Mouse (Mus musculus) spleen, adult 2 months (tissue): ENCODE measurements around the gene Fanca. TPM values are rescaled to one million over a fixed set of nuclear protein-coding genes. Genes with fewer than 3 reads are reported as not detected.

Experiments used
- DNase-seq, 2 experiments: peaks; one replicate each; pipeline versions ENCODE4 v3.0.0 to v3.0.0-alpha.2; 2012 to 2021; ENCODE audit warnings: low spot score in 2 of 2, low read depth in 1 of 2
- H3K27ac ChIP-seq: fragments of 200-500 bp; 2 replicates; pipeline ENCODE4 v1.5.1; 2012; ENCODE audit warnings: low read length, inconsistent platforms; ENCODE audit not compliant: insufficient read depth
- H3K27me3 ChIP-seq: fragments of 200-500 bp; 2 replicates; pipeline ENCODE4 v1.6.1; 2012; ENCODE audit warnings: mild to moderate bottlenecking, moderate library complexity, low read length, inconsistent platforms; ENCODE audit not compliant: control insufficient read depth, insufficient read depth
- H3K36me3 ChIP-seq: fragments of 200-500 bp; 2 replicates; pipeline ENCODE4 v1.6.1; 2012; ENCODE audit warnings: mild to moderate bottlenecking, low read length, inconsistent platforms; ENCODE audit not compliant: control insufficient read depth, insufficient read depth
- H3K4me1 ChIP-seq: fragments of 200-500 bp; 2 replicates; pipeline ENCODE4 v1.6.1; 2011; ENCODE audit warnings: inconsistent platforms; ENCODE audit not compliant: control insufficient read depth, insufficient read depth, insufficient read length
- H3K4me3 ChIP-seq: fragments of 200-500 bp; 2 replicates; pipeline ENCODE4 v1.5.1; 2011; ENCODE audit warnings: mild to moderate bottlenecking, inconsistent platforms; ENCODE audit not compliant: insufficient read depth, insufficient read length; ENCODE audit errors: extremely low read depth
- CTCF ChIP-seq: fragments of 200-500 bp; IDR thresholded peaks from 2 replicates; pipeline ENCODE4 v1.5.1; 2011; ENCODE audit warnings: mild to moderate bottlenecking, inconsistent platforms; ENCODE audit not compliant: insufficient read depth, insufficient read length, insufficient replicate concordance; ENCODE audit errors: extremely low read depth
- POLR2A ChIP-seq: fragments of 200-500 bp; IDR thresholded peaks from 2 replicates; pipeline ENCODE4 v1.6.1; 2011; ENCODE audit warnings: low read depth, low read length, inconsistent platforms
- WGBS: fragments of 180-500 bp; shearing (Covaris S2); methylation state at CpG from one replicate; pipeline ENCODE4 v1.1.7; 2018; 5-methylcytosine and 5-hydroxymethylcytosine counted together
- polyA plus RNA-seq: library from polyadenylated mRNA; depleted of rRNA; stranded (reverse); fragments of >200 nt; gene quantifications from 2 replicates; pipeline ENCODE4 v1.2.3, GENCODE M21; 2012

Fanca gene
- polyA plus RNA-seq, 1 experiment: 55.7 TPM

DNA sequence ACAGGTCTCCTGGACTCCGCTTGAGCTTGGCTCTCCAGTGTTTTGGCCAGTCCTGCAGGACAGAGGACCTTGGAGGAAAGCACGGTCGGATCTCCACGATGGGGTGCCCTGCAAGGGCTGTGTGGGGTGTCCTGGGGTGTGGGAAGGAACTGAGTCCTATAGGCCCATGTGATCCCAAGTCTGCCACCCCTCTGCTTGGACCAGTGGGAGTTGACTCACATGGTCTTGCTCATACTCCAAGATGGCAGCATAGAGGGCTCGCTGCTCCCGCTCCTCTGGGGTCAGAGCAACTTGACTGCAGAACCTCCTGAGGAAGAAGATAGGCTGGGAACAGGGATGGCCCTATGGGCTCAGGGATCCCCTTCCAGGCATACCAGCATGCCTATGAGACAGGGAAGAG, 70.6 kb downstream of the Fanca start:
- 96% methylated on average over 6 of the region's 6 CpGs for WGBS
- H3K36me3 ChIP-seq: peaks cover 33% of the 10 kb centered on the region
- H3K27ac ChIP-seq: no peak overlapping the region
- no peaks in the 10 kb centered on the region for H3K27me3 ChIP-seq
- no peak for DNase-seq
- H3K4me3 ChIP-seq: no peak overlapping the region
- TF ChIP-seq POLR2A (no peak), CTCF (no peak)
- H3K4me1 ChIP-seq: peaks cover 2% of the 10 kb centered on the region; the same call in 1 of the 2 replicates

DNA sequence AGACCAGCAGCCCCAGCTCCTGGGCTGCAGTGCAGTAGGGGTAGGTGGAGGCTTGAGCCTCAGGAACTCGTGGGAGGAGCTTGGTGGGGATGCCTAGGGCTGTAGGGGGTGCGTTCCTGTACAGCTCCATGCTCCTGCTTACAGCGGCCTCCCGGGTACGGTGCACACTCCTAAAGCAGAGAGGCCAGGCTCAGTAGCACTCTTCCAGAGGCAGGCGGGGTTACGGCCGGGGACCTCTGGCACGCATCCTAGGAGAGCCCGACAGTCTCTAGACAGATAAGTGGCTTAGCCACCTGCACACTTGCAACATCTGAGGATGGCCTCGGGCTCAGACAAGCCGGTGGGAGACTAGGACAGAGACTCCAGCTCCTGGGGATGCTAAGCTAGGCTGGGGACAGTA, 72.8 kb downstream of the Fanca start:
- TF ChIP-seq POLR2A (no peak), CTCF (no peak)
- Histone ChIP-seq H3K4me1 (no peaks in the 10 kb centered on the region), H3K4me3 (no peak overlapping the region), H3K36me3 (peaks cover 31% of the 10 kb centered on the region), H3K27me3 (no peaks in the 10 kb centered on the region), H3K27ac (no peak overlapping the region)
- no peak for DNase-seq
- 92% methylated on average over 12 of the region's 12 CpGs for WGBS

DNA sequence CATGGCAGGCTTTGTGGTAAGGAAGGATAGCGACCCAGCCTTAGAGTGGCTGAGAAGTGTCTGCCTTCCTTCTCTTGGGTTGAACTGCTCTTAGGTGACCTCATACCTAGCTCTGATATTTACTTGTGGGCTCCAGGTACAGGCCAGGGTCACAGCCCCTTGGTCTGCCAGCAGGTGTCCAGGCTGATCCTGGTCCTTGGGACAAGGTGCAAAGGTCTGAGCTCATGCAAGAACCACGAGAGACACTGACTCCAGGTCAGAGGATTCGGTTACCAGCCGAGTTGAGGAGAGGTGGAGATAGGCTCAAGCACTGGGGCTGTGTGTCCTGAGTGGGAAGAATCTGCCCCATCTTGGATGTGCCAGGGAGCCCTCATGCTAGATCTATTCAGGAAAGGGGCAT, 74.0 kb downstream of the Fanca start:
- Histone ChIP-seq H3K4me3 (no peak overlapping the region), H3K36me3 (peaks cover 28% of the 10 kb centered on the region), H3K4me1 (no peaks in the 10 kb centered on the region), H3K27ac (no peak overlapping the region), H3K27me3 (no peaks in the 10 kb centered on the region)
- DNase-seq: no peak
- WGBS: 91% methylated on average over 4 of the region's 4 CpGs
- TF ChIP-seq CTCF (no peak), POLR2A (no peak)

DNA sequence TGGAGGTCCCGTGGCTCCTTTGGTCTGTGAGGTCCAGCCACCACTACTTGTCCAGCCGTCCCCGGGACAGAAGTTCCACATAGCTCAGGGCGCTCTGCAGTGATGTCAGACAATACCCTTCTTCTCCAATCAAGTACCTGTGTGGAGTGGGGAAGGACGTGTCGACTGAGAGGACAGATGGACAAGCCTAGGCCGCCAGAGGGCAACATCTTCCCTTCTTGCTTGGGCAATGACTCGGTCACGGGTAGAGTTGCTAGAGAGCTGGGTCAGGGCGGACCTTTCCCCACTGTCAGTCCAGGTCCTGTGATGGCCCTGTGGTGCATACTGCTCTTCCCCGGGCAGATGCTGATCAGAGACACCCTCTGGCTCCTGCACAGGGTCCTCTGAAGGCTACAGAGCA, 75.3 kb downstream of the Fanca start:
- Histone ChIP-seq H3K4me1 (no peaks in the 10 kb centered on the region), H3K27ac (no peak overlapping the region), H3K4me3 (no peak overlapping the region), H3K27me3 (no peaks in the 10 kb centered on the region), H3K36me3 (peaks cover 21% of the 10 kb centered on the region)
- TF ChIP-seq POLR2A (no peak), CTCF (no peak)
- DNase-seq: no peak
- WGBS: 81% methylated on average over 11 of the region's 11 CpGs

DNA sequence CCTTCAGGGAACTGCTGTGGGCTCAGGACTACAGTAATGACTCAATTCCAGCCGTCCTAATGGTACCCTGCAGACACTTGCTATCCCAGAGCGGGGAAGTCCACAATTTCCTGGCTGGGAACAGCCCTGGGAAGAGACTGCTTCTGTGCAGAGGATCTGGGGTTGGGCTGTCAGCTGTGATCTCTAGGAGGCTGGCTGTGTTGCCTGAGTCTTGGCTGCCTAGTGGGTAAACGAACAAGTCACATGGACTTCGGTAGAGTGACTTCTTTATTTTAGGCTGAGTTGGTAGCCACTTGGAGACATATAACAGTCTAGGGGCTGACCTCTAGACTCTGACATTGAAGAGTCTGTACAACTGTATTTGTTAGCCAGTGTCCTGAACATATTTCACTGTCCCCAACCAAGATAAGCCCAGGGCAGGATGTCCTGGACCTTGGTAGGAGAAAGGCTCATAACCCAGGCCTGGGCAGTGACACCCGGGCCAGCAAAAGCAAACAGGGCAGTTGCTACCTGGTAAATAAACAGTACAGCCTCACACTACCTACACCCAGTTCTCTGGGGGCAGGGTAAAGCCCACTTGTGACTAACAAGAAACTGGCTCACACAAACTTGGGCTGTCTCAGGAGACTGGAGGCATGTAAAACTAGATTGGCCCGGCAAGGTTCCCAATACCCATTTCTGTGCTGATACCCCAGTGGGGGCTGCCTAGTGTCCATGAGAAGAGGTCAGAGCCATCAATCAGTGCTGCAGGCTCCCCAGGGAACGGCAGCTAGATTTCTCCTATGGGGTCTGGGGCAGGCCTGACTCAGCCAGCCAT, 76.1 kb downstream of the Fanca start:
- Histone ChIP-seq H3K4me1 (no peaks in the 10 kb centered on the region), H3K27ac (no peak overlapping the region), H3K27me3 (no peaks in the 10 kb centered on the region), H3K4me3 (no peak overlapping the region), H3K36me3 (peaks cover 15% of the 10 kb centered on the region)
- no peak for DNase-seq
- 88% methylated on average over 7 of the region's 7 CpGs for WGBS
- TF ChIP-seq POLR2A (no peak), CTCF (no peak)

DNA sequence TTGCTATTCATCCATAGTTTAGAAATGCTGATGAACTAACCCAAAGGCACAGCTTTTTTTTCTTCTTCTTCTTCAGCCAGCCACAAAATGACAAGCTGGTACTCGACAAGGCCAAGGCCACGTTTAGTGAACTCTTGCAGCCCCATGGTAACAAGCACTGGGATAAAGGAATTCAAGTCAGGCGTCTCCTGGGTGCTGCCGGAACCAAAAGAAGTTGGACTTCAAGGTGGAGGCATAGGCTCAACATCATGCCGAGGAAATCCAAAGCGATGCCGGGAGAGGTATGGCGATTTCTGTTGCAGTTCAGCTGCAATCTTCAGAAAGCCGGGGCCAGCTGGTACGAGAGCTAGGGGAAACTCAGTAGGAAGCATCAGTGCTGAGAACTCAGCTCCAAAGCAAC, 79.0 kb downstream of the Fanca start:
- Histone ChIP-seq H3K27me3 (no peaks in the 10 kb centered on the region), H3K4me3 (no peak overlapping the region), H3K27ac (no peak overlapping the region), H3K36me3 (peaks cover 4% of the 10 kb centered on the region; the same call in 1 of the 2 replicates), H3K4me1 (peaks cover 7% of the 10 kb centered on the region)
- 93% methylated on average over 10 of the region's 10 CpGs for WGBS
- TF ChIP-seq CTCF (no peak), POLR2A (no peak)
- DNase-seq: no peak
